Mouse (Mus musculus) bone marrow, adult 2 months (tissue): ENCODE data around the gene Lamb1. TPM values are rescaled to one million over a fixed set of nuclear protein-coding genes. Genes with fewer than 3 reads are reported as not detected.

Experiments
- H3K27ac ChIP-seq: fragments of 200-500 bp; 2 replicates; pipeline ENCODE4 v1.5.1; 2012; ENCODE audit warnings: low read depth, mild to moderate bottlenecking, control low read depth, inconsistent platforms, low read length; ENCODE audit not compliant: control insufficient read depth, poor library complexity, insufficient read depth
- H3K4me1 ChIP-seq: fragments of 200-500 bp; 2 replicates; pipeline ENCODE4 v1.6.1; 2011; ENCODE audit warnings: low read length; ENCODE audit not compliant: control insufficient read depth, insufficient read depth
- H3K4me3 ChIP-seq: fragments of 200-500 bp; replicated peaks from 2 replicates; pipeline ENCODE3; 2011; ENCODE audit warnings: mild to moderate bottlenecking, low read depth, low read length, control low read depth; ENCODE audit not compliant: control insufficient read depth
- CTCF ChIP-seq: fragments of 200-500 bp; IDR thresholded peaks from 2 replicates; pipeline ENCODE4 v1.5.1; 2011; ENCODE audit warnings: low read length, control low read depth; ENCODE audit not compliant: control insufficient read depth, insufficient read depth
- POLR2A ChIP-seq: fragments of 200-500 bp; IDR thresholded peaks from 2 replicates; pipeline ENCODE4 v1.6.1; 2011; ENCODE audit warnings: low read depth, mild to moderate bottlenecking, control low read depth, low read length, borderline replicate concordance; ENCODE audit not compliant: control insufficient read depth
- WGBS: fragments of 180-500 bp; shearing (Covaris S2); methylation state at CpG from one replicate; pipeline ENCODE4 v1.1.7; 2018; 5-methylcytosine and 5-hydroxymethylcytosine counted together
- polyA plus RNA-seq: library from polyadenylated mRNA; stranded (reverse); fragments of >200 nt; gene quantifications from 2 replicates; pipeline ENCODE4 v1.2.4, GENCODE M21; 2011; ENCODE audit warnings: low replicate concordance; ENCODE audit not compliant: missing spikeins, insufficient read depth, insufficient read length

Gene Lamb1
- polyA plus RNA-seq, 1 experiment, result 4.8 TPM

- Histone ChIP-seq H3K4me3 (no peak overlapping the region), H3K27ac (no peak overlapping the region), H3K4me1 (no peaks in the 10 kb centered on the region; the same call in 1 of the 2 replicates)
- 74% methylated on average over 3 of the region's 3 CpGs for WGBS
- TF ChIP-seq CTCF (no peak), POLR2A (no peak)
These were observed 18.9 kb upstream of the Lamb1 start for GRCm38 (mm10) chr12:31246153-31246552.

- TF ChIP-seq POLR2A (no peak), CTCF (no peak)
- 42% methylated on average over 3 of the region's 3 CpGs for WGBS
These were observed 18.4 kb upstream of the Lamb1 start for GRCm38 (mm10) chr12:31246615-31247014.

GRCm38 (mm10) chr12:31248165-31248564, 16.9 kb upstream of the Lamb1 start:
- TF ChIP-seq POLR2A (no peak), CTCF (no peak)
- 51% methylated on average over 3 of the region's 3 CpGs for WGBS
- no peak overlapping the region for H3K27ac ChIP-seq

More at GRCm38 (mm10) chr12:31246615-31247014, 18.4 kb upstream of the Lamb1 start:
- H3K27ac ChIP-seq, result no peak overlapping the region
- no peak overlapping the region for H3K4me3 ChIP-seq
- no peaks in the 10 kb centered on the region; the same call in 1 of the 2 replicates for H3K4me1 ChIP-seq

GRCm38 (mm10) chr12:31248681-31249080, 16.4 kb upstream of the Lamb1 start:
- no peak overlapping the region for H3K4me3 ChIP-seq
- 64% methylated on average over 10 of the region's 10 CpGs for WGBS
- TF ChIP-seq CTCF, result no peak

More at GRCm38 (mm10) chr12:31248165-31248564, 16.9 kb upstream of the Lamb1 start:
- no peak overlapping the region for H3K4me3 ChIP-seq
- no peaks in the 10 kb centered on the region; the same call in 1 of the 2 replicates for H3K4me1 ChIP-seq

DNA sequence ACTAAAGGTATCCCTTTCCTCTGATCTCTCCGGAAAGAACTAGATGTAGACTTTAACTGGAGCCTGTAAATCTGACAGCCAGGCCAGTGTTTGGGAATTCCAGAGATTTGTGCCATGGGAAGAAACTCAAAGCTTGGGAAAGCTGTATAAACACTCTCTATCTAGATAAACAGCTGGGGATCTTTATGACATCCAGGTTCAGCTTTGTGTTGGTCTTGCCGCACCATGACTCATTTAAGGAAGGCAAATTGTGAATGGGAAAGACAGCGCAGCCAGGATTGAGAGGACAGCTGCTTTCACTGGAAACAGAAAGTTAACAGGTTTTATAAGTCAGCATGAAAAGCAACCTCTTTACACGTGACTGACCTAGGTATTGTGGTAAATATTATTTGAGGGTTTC, 12.8 kb upstream of the Lamb1 start:
- Histone ChIP-seq H3K27ac (no peak overlapping the region), H3K4me1 (no peaks in the 10 kb centered on the region), H3K4me3 (no peak overlapping the region)
- TF ChIP-seq CTCF, result no peak
- TF ChIP-seq POLR2A, result no peak
- 60% methylated on average over 4 of the region's 4 CpGs for WGBS

More at GRCm38 (mm10) chr12:31248681-31249080, 16.4 kb upstream of the Lamb1 start:
- Histone ChIP-seq H3K4me1 (no peaks in the 10 kb centered on the region; the same call in 1 of the 2 replicates), H3K27ac (no peak overlapping the region)

- H3K4me3 ChIP-seq, result no peak overlapping the region
- 79% methylated on average over 8 of the region's 8 CpGs for WGBS
- no peak for TF ChIP-seq POLR2A
- TF ChIP-seq CTCF, result no peak
These were observed 10.1 kb upstream of the Lamb1 start for GRCm38 (mm10) chr12:31254978-31255377.

GRCm38 (mm10) chr12:31256121-31256903, 8.7 kb upstream of the Lamb1 start:
- TF ChIP-seq POLR2A (no peak), CTCF (no peak)
- WGBS, result 76% methylated on average over 9 of the region's 9 CpGs
- H3K27ac ChIP-seq, result no peak overlapping the region
- no peaks in the 10 kb centered on the region for H3K4me1 ChIP-seq
- H3K4me3 ChIP-seq, result no peak overlapping the region

More at GRCm38 (mm10) chr12:31254978-31255377, 10.1 kb upstream of the Lamb1 start:
- Histone ChIP-seq H3K4me1 (no peaks in the 10 kb centered on the region), H3K27ac (no peak overlapping the region)

- 79% methylated on average over 3 of the region's 3 CpGs for WGBS
- Histone ChIP-seq H3K27ac (no peak overlapping the region), H3K4me3 (no peak overlapping the region), H3K4me1 (no peaks in the 10 kb centered on the region)
- TF ChIP-seq CTCF (no peak), POLR2A (no peak)
These were observed 3.2 kb upstream of the Lamb1 start for GRCm38 (mm10) chr12:31261882-31262281.

GRCm38 (mm10) chr12:31263921-31264320, 1.1 kb upstream of the Lamb1 start:
- no peak for TF ChIP-seq POLR2A
- no peak for TF ChIP-seq CTCF
- no peaks in the 10 kb centered on the region for H3K4me1 ChIP-seq
- H3K27ac ChIP-seq, result no peak overlapping the region
- WGBS, result 52% methylated on average over 7 of the region's 7 CpGs
- H3K4me3 ChIP-seq, result no peak overlapping the region
